Mouse (Mus musculus) embryonic facial prominence, embryonic 15.5 days (tissue): ENCODE data around the gene Pde11a. TPM values are rescaled to one million over a fixed set of nuclear protein-coding genes. Genes with fewer than 3 reads are reported as not detected.

Experiments
- ATAC-seq: fragments of 200-750 bp; cut with Nextera tagmentation; 2 replicates; pipeline ENCODE4 v1.8.0; 2017; ENCODE audit warnings: low read depth, moderate TSS enrichment; ENCODE audit not compliant: insufficient number of reproducible peaks, low FRiP score, low TSS enrichment
- H3K27ac ChIP-seq: fragments of 300-500 bp; sonication (generic); replicated peaks from 2 replicates; pipeline ENCODE4 v1.5.1; 2015; ENCODE audit warnings: mild to moderate bottlenecking, inconsistent platforms
- H3K27me3 ChIP-seq: fragments of 300-500 bp; sonication (generic); 2 replicates; pipeline ENCODE4 v1.6.1; 2015; ENCODE audit warnings: inconsistent platforms
- H3K36me3 ChIP-seq: fragments of 300-500 bp; sonication (generic); 2 replicates; pipeline ENCODE4 v1.6.1; 2015; ENCODE audit warnings: mild to moderate bottlenecking, inconsistent platforms
- H3K4me1 ChIP-seq: fragments of 300-500 bp; sonication (generic); 2 replicates; pipeline ENCODE4 v1.6.1; 2015; ENCODE audit warnings: inconsistent platforms
- H3K4me2 ChIP-seq: fragments of 300-500 bp; sonication (generic); replicated peaks from 2 replicates; pipeline ENCODE4 v1.6.1; 2015; ENCODE audit warnings: mild to moderate bottlenecking, inconsistent platforms
- H3K4me3 ChIP-seq: fragments of 300-500 bp; sonication (generic); replicated peaks from 2 replicates; pipeline ENCODE4 v1.5.1; 2015; ENCODE audit warnings: mild to moderate bottlenecking, inconsistent platforms
- H3K9ac ChIP-seq: fragments of 300-500 bp; sonication (generic); 2 replicates; pipeline ENCODE4 v1.6.1; 2015; ENCODE audit warnings: inconsistent platforms
- H3K9me3 ChIP-seq: fragments of 300-500 bp; sonication (generic); replicated peaks from 2 replicates; pipeline ENCODE4 v1.6.1; 2016; ENCODE audit warnings: inconsistent platforms
- WGBS: fragments of 180-500 bp; shearing (Covaris S2); methylation state at CpG from one replicate; pipeline ENCODE4 v1.1.7; 2015; 5-methylcytosine and 5-hydroxymethylcytosine counted together
- polyA plus RNA-seq: library from polyadenylated mRNA; unstranded; fragments of >200 nt; fragmentation: Nextera tagmentation; extraction: Ambion mirVana; gene quantifications from 2 replicates; pipeline ENCODE4 v1.2.1, GENCODE M21; 2015

Pde11a gene
- polyA plus RNA-seq, 1 experiment from 2014 or later, result 0.41 TPM

GRCm38 (mm10) chr2:76015460-76015859 lies 323.1 kb downstream of the Pde11a start:
- H3K27me3 ChIP-seq, result no peaks in the 10 kb centered on the region
- H3K9me3 ChIP-seq, result no peaks in the 10 kb centered on the region
- no peak overlapping the region for H3K4me3 ChIP-seq
- H3K36me3 ChIP-seq, result no peaks in the 10 kb centered on the region
- ATAC-seq, result no peak
- no peak overlapping the region for H3K9ac ChIP-seq
- H3K4me1 ChIP-seq, result no peaks in the 10 kb centered on the region
- H3K27ac ChIP-seq, result no peak overlapping the region
- H3K4me2 ChIP-seq, result no peak overlapping the region
- WGBS, result 93% methylated on average over 7 of the region's 7 CpGs

- WGBS, result 83% methylated on average over 3 of the region's 3 CpGs
- Histone ChIP-seq H3K27me3 (no peaks in the 10 kb centered on the region), H3K4me3 (no peak overlapping the region), H3K9ac (no peak overlapping the region), H3K27ac (no peak overlapping the region), H3K4me1 (no peaks in the 10 kb centered on the region), H3K4me2 (no peak overlapping the region), H3K36me3 (no peaks in the 10 kb centered on the region), H3K9me3 (no peaks in the 10 kb centered on the region)
- ATAC-seq, result no peak
Measured at GRCm38 (mm10) chr2:76014659-76015058, 323.9 kb downstream of the Pde11a start.

- 21% methylated on average over 4 of the region's 4 CpGs for WGBS
- Histone ChIP-seq H3K9me3 (no peaks in the 10 kb centered on the region), H3K36me3 (no peaks in the 10 kb centered on the region)
Measured at GRCm38 (mm10) chr2:76006194-76006593, 332.4 kb downstream of the Pde11a start.

GRCm38 (mm10) chr2:76002899-76003298 lies 335.7 kb downstream of the Pde11a start:
- Histone ChIP-seq H3K4me2 (no peak overlapping the region), H3K27ac (no peak overlapping the region), H3K4me3 (no peak overlapping the region), H3K9ac (no peak overlapping the region), H3K4me1 (no peaks in the 10 kb centered on the region; the same call in 1 of the 2 replicates), H3K27me3 (no peaks in the 10 kb centered on the region), H3K36me3 (no peaks in the 10 kb centered on the region), H3K9me3 (no peaks in the 10 kb centered on the region)
- WGBS, result 72% methylated on average over 9 of the region's 9 CpGs
- no peak for ATAC-seq

More at GRCm38 (mm10) chr2:76006194-76006593, 332.4 kb downstream of the Pde11a start:
- H3K4me2 ChIP-seq, result no peak overlapping the region
- H3K9ac ChIP-seq, result no peak overlapping the region
- no peak overlapping the region for H3K4me3 ChIP-seq
- H3K27ac ChIP-seq, result no peak overlapping the region
- no peaks in the 10 kb centered on the region for H3K4me1 ChIP-seq
- no peaks in the 10 kb centered on the region for H3K27me3 ChIP-seq
- no peak for ATAC-seq

GRCm38 (mm10) chr2:76001392-76001791 lies 337.2 kb downstream of the Pde11a start:
- no peaks in the 10 kb centered on the region for H3K36me3 ChIP-seq
- no peak overlapping the region for H3K9ac ChIP-seq
- no peak overlapping the region for H3K4me3 ChIP-seq
- no peaks in the 10 kb centered on the region for H3K27me3 ChIP-seq
- H3K9me3 ChIP-seq, result no peaks in the 10 kb centered on the region
- H3K27ac ChIP-seq, result no peak overlapping the region
- H3K4me1 ChIP-seq, result no peaks in the 10 kb centered on the region; the same call in 1 of the 2 replicates
- WGBS, result 38% methylated on average over 8 of the region's 8 CpGs
- no peak for ATAC-seq
- H3K4me2 ChIP-seq, result no peak overlapping the region

- H3K9ac ChIP-seq, result no peak overlapping the region
- no peak for ATAC-seq
Measured at GRCm38 (mm10) chr2:75999636-76000035, 338.9 kb downstream of the Pde11a start.

GRCm38 (mm10) chr2:75998692-75999091 lies 339.9 kb downstream of the Pde11a start:
- Histone ChIP-seq H3K9ac (no peak overlapping the region), H3K36me3 (no peaks in the 10 kb centered on the region), H3K27me3 (no peaks in the 10 kb centered on the region), H3K4me3 (no peak overlapping the region), H3K27ac (no peak overlapping the region), H3K4me2 (no peak overlapping the region), H3K4me1 (no peaks in the 10 kb centered on the region; the same call in 1 of the 2 replicates), H3K9me3 (no peaks in the 10 kb centered on the region)
- ATAC-seq, result no peak
- WGBS, result 29% methylated on average over 8 of the region's 8 CpGs

More at GRCm38 (mm10) chr2:75999636-76000035, 338.9 kb downstream of the Pde11a start:
- H3K9me3 ChIP-seq, result no peaks in the 10 kb centered on the region
- 45% methylated on average over 12 of the region's 12 CpGs for WGBS
- H3K36me3 ChIP-seq, result no peaks in the 10 kb centered on the region
- H3K4me3 ChIP-seq, result no peak overlapping the region
- H3K4me1 ChIP-seq, result no peaks in the 10 kb centered on the region; the same call in 1 of the 2 replicates
- H3K4me2 ChIP-seq, result no peak overlapping the region
- H3K27ac ChIP-seq, result no peak overlapping the region
- no peaks in the 10 kb centered on the region for H3K27me3 ChIP-seq

GRCm38 (mm10) chr2:75997726-75998125 lies 340.8 kb downstream of the Pde11a start:
- Histone ChIP-seq H3K9ac (no peak overlapping the region), H3K4me2 (no peak overlapping the region), H3K4me3 (no peak overlapping the region), H3K4me1 (no peaks in the 10 kb centered on the region; the same call in 1 of the 2 replicates), H3K9me3 (no peaks in the 10 kb centered on the region), H3K27me3 (no peaks in the 10 kb centered on the region), H3K36me3 (no peaks in the 10 kb centered on the region), H3K27ac (no peak overlapping the region)
- WGBS, result 47% methylated on average over 12 of the region's 12 CpGs
- ATAC-seq, result no peak

GRCm38 (mm10) chr2:75994841-75995240 lies 343.7 kb downstream of the Pde11a start:
- ATAC-seq, result no peak
- Histone ChIP-seq H3K27me3 (no peaks in the 10 kb centered on the region), H3K36me3 (no peaks in the 10 kb centered on the region), H3K9ac (no peak overlapping the region), H3K4me2 (no peak overlapping the region), H3K27ac (no peak overlapping the region), H3K9me3 (no peaks in the 10 kb centered on the region), H3K4me3 (no peak overlapping the region), H3K4me1 (peaks cover 18% of the 10 kb centered on the region)
- WGBS, result 97% methylated on average over 11 of the region's 11 CpGs

- Histone ChIP-seq H3K4me1 (peaks cover 32% of the 10 kb centered on the region), H3K4me2 (no peak overlapping the region), H3K27ac (peak overlapping the region; percentile 18), H3K9ac (no peak overlapping the region), H3K36me3 (no peaks in the 10 kb centered on the region), H3K27me3 (no peaks in the 10 kb centered on the region), H3K9me3 (no peaks in the 10 kb centered on the region), H3K4me3 (no peak overlapping the region)
- ATAC-seq, result no peak
- whole genome bisulfite sequencing, result 12% methylated on average over 6 of the region's 6 CpGs
Measured at GRCm38 (mm10) chr2:75991581-75992205, 346.9 kb downstream of the Pde11a start.

GRCm38 (mm10) chr2:75990885-75991539 lies 347.6 kb downstream of the Pde11a start:
- no peaks in the 10 kb centered on the region for H3K27me3 ChIP-seq
- no peaks in the 10 kb centered on the region for H3K9me3 ChIP-seq
- H3K36me3 ChIP-seq, result no peaks in the 10 kb centered on the region
- H3K27ac ChIP-seq, result peak overlapping the region; percentile 18; the same call in 1 of the 2 replicates
- ATAC-seq, result no peak
- 38% methylated on average over 13 of the region's 13 CpGs for WGBS
- peaks cover 32% of the 10 kb centered on the region for H3K4me1 ChIP-seq
- no peak overlapping the region for H3K9ac ChIP-seq
- peak overlapping the region; percentile 6; the same call in 1 of the 2 replicates for H3K4me2 ChIP-seq
- H3K4me3 ChIP-seq, result no peak overlapping the region
